Mouse (Mus musculus): ENCODE data around the gene Fkbp2. TPM values are rescaled to one million over a fixed set of nuclear protein-coding genes. Genes with fewer than 3 reads are reported as not detected.

The Fkbp2 gene
- polyA plus RNA-seq, 1 experiment: 96.8 TPM

DNA sequence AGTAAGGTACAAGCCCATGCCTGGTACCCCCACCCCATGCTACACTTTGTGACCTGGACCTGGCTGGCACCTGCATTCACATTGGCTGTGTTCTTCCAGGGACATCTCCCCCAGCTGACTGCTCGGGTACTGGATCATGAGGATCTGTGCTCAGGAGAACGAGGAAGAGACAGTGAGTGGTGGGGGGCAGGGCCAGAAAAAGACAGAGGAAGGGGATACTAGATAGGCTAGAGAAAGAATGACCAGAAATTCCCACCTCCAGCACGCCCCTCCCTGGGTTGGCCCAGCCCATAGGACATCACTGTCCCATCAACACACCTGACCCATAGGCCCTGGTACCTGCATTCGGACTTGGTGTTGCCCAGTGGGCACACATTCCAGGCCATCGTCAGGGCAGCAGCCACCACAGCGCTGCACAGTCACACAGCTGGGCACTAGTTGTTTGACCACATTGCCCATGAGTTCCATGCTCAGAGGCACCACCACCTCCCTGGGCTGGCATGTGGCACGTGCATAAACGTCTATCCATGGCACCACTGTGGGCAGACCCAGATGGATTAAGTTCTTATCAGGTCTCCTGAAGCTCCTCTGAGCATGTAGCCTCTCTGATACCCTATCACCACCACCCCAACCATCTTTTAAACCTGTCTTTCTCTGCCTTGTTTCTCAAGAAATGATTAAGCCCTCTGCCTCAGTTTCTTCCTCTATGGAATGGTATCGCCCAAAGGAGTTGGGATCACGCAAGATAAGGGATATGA is 5.8 kb upstream of the Fkbp2 start:
- Histone ChIP-seq H3K79me2 (ENCODE audit: control insufficient read depth, insufficient read depth) (peaks cover 4% of the 10 kb centered on the region), H3ac (ENCODE audit: control insufficient read depth, insufficient read length) (no peak overlapping the region), H3K36me3 (ENCODE audit: control insufficient read depth, insufficient read depth) (peaks cover 8% of the 10 kb centered on the region), H3K4me2 (ENCODE audit: low read depth) (peak overlapping the region; percentile 83), H3K4me3 (peak overlapping the region; percentile 54), H3K27me3 (ENCODE audit: control insufficient read depth, insufficient read depth, insufficient read length) (no peaks in the 10 kb centered on the region)
- TF ChIP-seq POLR2AphosphoS2 (IDR thresholded peaks at IDR 0.05; ENCODE audit: insufficient read length, low read depth): peak; percentile 53
- TF ChIP-seq E2F4 (IDR thresholded peaks at IDR 0.05; ENCODE audit: insufficient read depth): no peak
- TF ChIP-seq SRF (IDR thresholded peaks at IDR 0.05; ENCODE audit: control insufficient read depth, insufficient read length, low read depth): no peak
- peak in 1 of 3 experiments; percentile 49 for TF ChIP-seq MYOD1 (IDR thresholded peaks at IDR 0.05; ENCODE audit: control insufficient read depth in 1 of 3, insufficient read length in 2 of 3, low read depth in 2 of 3)
- TF ChIP-seq MYOG (IDR thresholded peaks at IDR 0.05; ENCODE audit: control insufficient read depth in 1 of 3, insufficient read depth in 1 of 3, insufficient read length in 2 of 3, low read depth in 2 of 3): peak in 1 of 3 experiments; percentile 30

GRCm38 (mm10) chr19:6985300-6985699 is 5.0 kb upstream of the Fkbp2 start:
- Histone ChIP-seq H3ac (ENCODE audit: control insufficient read depth, insufficient read length) (no peak overlapping the region), H3K36me3 (ENCODE audit: control insufficient read depth, insufficient read depth) (peaks cover 8% of the 10 kb centered on the region), H3K4me2 (ENCODE audit: low read depth) (no peak overlapping the region), H3K4me3 (no peak overlapping the region), H3K79me2 (ENCODE audit: control insufficient read depth, insufficient read depth) (peaks cover 11% of the 10 kb centered on the region), H3K27me3 (ENCODE audit: control insufficient read depth, insufficient read depth, insufficient read length) (no peaks in the 10 kb centered on the region)
- no peak for TF ChIP-seq E2F4 (IDR thresholded peaks at IDR 0.05; ENCODE audit: insufficient read depth)
- no peak for TF ChIP-seq MAX (IDR thresholded peaks at IDR 0.05; ENCODE audit: low read depth)
- no peak for TF ChIP-seq CEBPB (IDR thresholded peaks at IDR 0.05; ENCODE audit: insufficient read depth, poor library complexity, severe bottlenecking)
- no peak for TF ChIP-seq SRF (IDR thresholded peaks at IDR 0.05; ENCODE audit: control insufficient read depth, insufficient read length, low read depth)
- TF ChIP-seq MYOG (IDR thresholded peaks at IDR 0.05; ENCODE audit: control insufficient read depth in 1 of 3, insufficient read depth in 1 of 3, insufficient read length in 2 of 3, low read depth in 2 of 3): no peak
- no peak for TF ChIP-seq USF1 (IDR thresholded peaks at IDR 0.05; ENCODE audit: low read depth)
- no peak for TF ChIP-seq POLR2AphosphoS2 (IDR thresholded peaks at IDR 0.05; ENCODE audit: insufficient read length, low read depth)
- TF ChIP-seq TCF12 (IDR thresholded peaks at IDR 0.05; ENCODE audit: insufficient read depth, poor library complexity, severe bottlenecking): no peak
- no peak for TF ChIP-seq MYOD1 (IDR thresholded peaks at IDR 0.05; ENCODE audit: control insufficient read depth in 1 of 3, insufficient read length in 2 of 3, low read depth in 2 of 3)
- TF ChIP-seq POLR2A (IDR thresholded peaks at IDR 0.05; ENCODE audit: insufficient read length, low read depth): no peak
- TF ChIP-seq TCF3 (IDR thresholded peaks at IDR 0.05; ENCODE audit: insufficient read length, low read depth): no peak
- TF ChIP-seq REST (IDR thresholded peaks at IDR 0.05; ENCODE audit: insufficient read depth, insufficient read length): no peak

- Histone ChIP-seq H3K36me3 (ENCODE audit: control insufficient read depth, insufficient read depth) (peaks cover 8% of the 10 kb centered on the region), H3K4me2 (ENCODE audit: low read depth) (no peak overlapping the region), H3K4me3 (no peak overlapping the region)
These were observed 3.3 kb upstream of the Fkbp2 start for GRCm38 (mm10) chr19:6983621-6984020.

DNA sequence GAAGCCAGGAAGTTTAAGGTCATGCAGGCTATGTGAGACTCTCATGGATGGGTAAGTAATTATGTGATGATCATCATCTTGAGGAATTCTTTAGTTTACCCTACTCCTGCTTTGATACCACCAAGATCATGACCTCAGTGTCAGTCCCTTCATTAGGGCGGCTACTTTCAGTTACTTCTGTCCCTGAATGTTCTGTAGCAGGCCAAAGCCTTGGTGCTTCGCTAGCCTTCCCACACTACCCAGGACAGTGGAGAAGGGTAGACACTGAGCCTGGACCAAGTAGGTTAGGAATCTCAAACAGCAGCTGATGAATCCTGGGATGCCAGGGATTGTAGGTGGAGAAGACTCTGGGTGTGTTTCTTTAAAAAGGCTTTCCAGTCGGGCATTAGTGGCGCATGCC is 1.2 kb upstream of the Fkbp2 start:
- Histone ChIP-seq H3ac (ENCODE audit: control insufficient read depth, insufficient read length) (no peak overlapping the region), H3K79me2 (ENCODE audit: control insufficient read depth, insufficient read depth) (peaks cover 36% of the 10 kb centered on the region), H3K4me2 (ENCODE audit: low read depth) (peak overlapping the region; percentile 92), H3K36me3 (ENCODE audit: control insufficient read depth, insufficient read depth) (peaks cover 14% of the 10 kb centered on the region), H3K4me3 (peak overlapping the region; percentile 83), H3K27me3 (ENCODE audit: control insufficient read depth, insufficient read depth, insufficient read length) (no peaks in the 10 kb centered on the region)
- TF ChIP-seq POLR2AphosphoS2 (IDR thresholded peaks at IDR 0.05; ENCODE audit: insufficient read length, low read depth) (peak; percentile 65), MYOD1 (IDR thresholded peaks at IDR 0.05; ENCODE audit: control insufficient read depth in 1 of 3, insufficient read length in 2 of 3, low read depth in 2 of 3) (no peak), USF1 (IDR thresholded peaks at IDR 0.05; ENCODE audit: low read depth) (no peak), E2F4 (IDR thresholded peaks at IDR 0.05; ENCODE audit: insufficient read depth) (no peak), SRF (IDR thresholded peaks at IDR 0.05; ENCODE audit: control insufficient read depth, insufficient read length, low read depth) (no peak)

More at GRCm38 (mm10) chr19:6983621-6984020, 3.3 kb upstream of the Fkbp2 start:
- no peak for TF ChIP-seq CEBPB (IDR thresholded peaks at IDR 0.05; ENCODE audit: insufficient read depth, poor library complexity, severe bottlenecking)
- TF ChIP-seq REST (IDR thresholded peaks at IDR 0.05; ENCODE audit: insufficient read depth, insufficient read length): no peak
- no peak for TF ChIP-seq SRF (IDR thresholded peaks at IDR 0.05; ENCODE audit: control insufficient read depth, insufficient read length, low read depth)
- TF ChIP-seq USF1 (IDR thresholded peaks at IDR 0.05; ENCODE audit: low read depth): no peak
- TF ChIP-seq POLR2A (IDR thresholded peaks at IDR 0.05; ENCODE audit: insufficient read length, low read depth): no peak
- TF ChIP-seq POLR2AphosphoS2 (IDR thresholded peaks at IDR 0.05; ENCODE audit: insufficient read length, low read depth): no peak
- TF ChIP-seq TCF3 (IDR thresholded peaks at IDR 0.05; ENCODE audit: insufficient read length, low read depth): no peak
- TF ChIP-seq MAX (IDR thresholded peaks at IDR 0.05; ENCODE audit: low read depth): no peak
- no peak for TF ChIP-seq E2F4 (IDR thresholded peaks at IDR 0.05; ENCODE audit: insufficient read depth)
- no peak for TF ChIP-seq TCF12 (IDR thresholded peaks at IDR 0.05; ENCODE audit: insufficient read depth, poor library complexity, severe bottlenecking)
- no peak for TF ChIP-seq MYOD1 (IDR thresholded peaks at IDR 0.05; ENCODE audit: control insufficient read depth in 1 of 3, insufficient read length in 2 of 3, low read depth in 2 of 3)
- no peak for TF ChIP-seq MYOG (IDR thresholded peaks at IDR 0.05; ENCODE audit: control insufficient read depth in 1 of 3, insufficient read depth in 1 of 3, insufficient read length in 2 of 3, low read depth in 2 of 3)
- peaks cover 15% of the 10 kb centered on the region for H3K79me2 ChIP-seq (ENCODE audit: control insufficient read depth, insufficient read depth)
- H3ac ChIP-seq (ENCODE audit: control insufficient read depth, insufficient read length): no peak overlapping the region
- no peaks in the 10 kb centered on the region for H3K27me3 ChIP-seq (ENCODE audit: control insufficient read depth, insufficient read depth, insufficient read length)

All from myocyte (in vitro differentiated cells).